Mouse (Mus musculus): ENCODE data around the gene Acot1. TPM values are rescaled to one million over a fixed set of nuclear protein-coding genes. Genes with fewer than 3 reads are reported as not detected.
"Not testable (repeated sequence)": the region's sequence is repeated elsewhere in the genome, so short reads cannot be mapped to it uniquely, and the experiment has no call there.

Acot1 gene
- polyA plus RNA-seq, 1 experiment = 2.7 TPM

- Histone ChIP-seq H3K4me3 (ENCODE audit: low read depth, low read length) (peak within 1 kb of the TSS; percentile 65), H3K4me1 (ENCODE audit: control insufficient read depth, insufficient read depth, insufficient read length, low read length) (peaks cover 1% of the 10 kb centered on the region; the same call in 1 of the 2 replicates), H3K36me3 (ENCODE audit: control insufficient read depth, insufficient read depth, low read length) (no peaks in the 10 kb centered on the region), H3K27me3 (ENCODE audit: control insufficient read depth, insufficient read depth, low read length) (no peaks in the 10 kb centered on the region), H3K27ac (ENCODE audit: insufficient read depth, low read depth, low read length) (peak within 1 kb of the TSS; percentile 68)
- TF ChIP-seq CTCF (IDR thresholded peaks at IDR 0.05; ENCODE audit: extremely low read depth, insufficient read length, insufficient replicate concordance, low read depth, low read length) = peak; percentile 48; the same call in 1 of the 2 replicates
- TF ChIP-seq POLR2A (IDR thresholded peaks at IDR 0.05; ENCODE audit: low read depth, low read length) = peak; percentile 55; the same call in 1 of the 2 replicates
- under 1% methylated on average over 80 of the region's 80 CpGs for WGBS
Measured at GRCm38 (mm10) chr12:83987583-83988441, 21.5 kb upstream of the Acot1 start, which contains the start of gene Acot2. Acot2 (plus strand) TSS chr12:83987861.

GRCm38 (mm10) chr12:83988483-83988882 lies 20.8 kb upstream of the Acot1 start:
- Histone ChIP-seq H3K4me3 (ENCODE audit: low read depth, low read length) (peak overlapping the region; percentile 65), H3K36me3 (ENCODE audit: control insufficient read depth, insufficient read depth, low read length) (0 out of 2 replicates have a peak, but pooled peaks cover 2% of the 10 kb centered on the region), H3K27ac (ENCODE audit: insufficient read depth, low read depth, low read length) (no peak overlapping the region), H3K27me3 (ENCODE audit: control insufficient read depth, insufficient read depth, low read length) (no peaks in the 10 kb centered on the region), H3K4me1 (ENCODE audit: control insufficient read depth, insufficient read depth, insufficient read length, low read length) (no peaks in the 10 kb centered on the region)
- TF ChIP-seq CTCF (IDR thresholded peaks at IDR 0.05; ENCODE audit: extremely low read depth, insufficient read length, insufficient replicate concordance, low read depth, low read length) (no peak), POLR2A (IDR thresholded peaks at IDR 0.05; ENCODE audit: low read depth, low read length) (no peak)
- 52% methylated on average over 4 of the region's 4 CpGs for WGBS

GRCm38 (mm10) chr12:83989378-83989777 lies 19.9 kb upstream of the Acot1 start:
- Histone ChIP-seq H3K4me3 (ENCODE audit: low read depth, low read length) (no peak overlapping the region), H3K27me3 (ENCODE audit: control insufficient read depth, insufficient read depth, low read length) (no peaks in the 10 kb centered on the region), H3K27ac (ENCODE audit: insufficient read depth, low read depth, low read length) (no peak overlapping the region), H3K4me1 (ENCODE audit: control insufficient read depth, insufficient read depth, insufficient read length, low read length) (no peaks in the 10 kb centered on the region), H3K36me3 (ENCODE audit: control insufficient read depth, insufficient read depth, low read length) (0 out of 2 replicates have a peak, but pooled peaks cover 2% of the 10 kb centered on the region)
- 95% methylated on average over 4 of the region's 4 CpGs for WGBS
- TF ChIP-seq POLR2A (IDR thresholded peaks at IDR 0.05; ENCODE audit: low read depth, low read length) = no peak
- no peak for TF ChIP-seq CTCF (IDR thresholded peaks at IDR 0.05; ENCODE audit: extremely low read depth, insufficient read length, insufficient replicate concordance, low read depth, low read length)

- TF ChIP-seq CTCF (IDR thresholded peaks at IDR 0.05; ENCODE audit: extremely low read depth, insufficient read length, insufficient replicate concordance, low read depth, low read length) (no peak), POLR2A (IDR thresholded peaks at IDR 0.05; ENCODE audit: low read depth, low read length) (no peak)
- 69% methylated on average over 2 of the region's 2 CpGs for WGBS
- Histone ChIP-seq H3K36me3 (ENCODE audit: control insufficient read depth, insufficient read depth, low read length) (0 out of 2 replicates have a peak, but pooled peaks cover 2% of the 10 kb centered on the region), H3K4me3 (ENCODE audit: low read depth, low read length) (no peak overlapping the region), H3K27ac (ENCODE audit: insufficient read depth, low read depth, low read length) (no peak overlapping the region), H3K4me1 (ENCODE audit: control insufficient read depth, insufficient read depth, insufficient read length, low read length) (peaks cover 6% of the 10 kb centered on the region; the same call in 1 of the 2 replicates), H3K27me3 (ENCODE audit: control insufficient read depth, insufficient read depth, low read length) (no peaks in the 10 kb centered on the region)
Measured at GRCm38 (mm10) chr12:83997221-83997620, 12.1 kb upstream of the Acot1 start.

DNA sequence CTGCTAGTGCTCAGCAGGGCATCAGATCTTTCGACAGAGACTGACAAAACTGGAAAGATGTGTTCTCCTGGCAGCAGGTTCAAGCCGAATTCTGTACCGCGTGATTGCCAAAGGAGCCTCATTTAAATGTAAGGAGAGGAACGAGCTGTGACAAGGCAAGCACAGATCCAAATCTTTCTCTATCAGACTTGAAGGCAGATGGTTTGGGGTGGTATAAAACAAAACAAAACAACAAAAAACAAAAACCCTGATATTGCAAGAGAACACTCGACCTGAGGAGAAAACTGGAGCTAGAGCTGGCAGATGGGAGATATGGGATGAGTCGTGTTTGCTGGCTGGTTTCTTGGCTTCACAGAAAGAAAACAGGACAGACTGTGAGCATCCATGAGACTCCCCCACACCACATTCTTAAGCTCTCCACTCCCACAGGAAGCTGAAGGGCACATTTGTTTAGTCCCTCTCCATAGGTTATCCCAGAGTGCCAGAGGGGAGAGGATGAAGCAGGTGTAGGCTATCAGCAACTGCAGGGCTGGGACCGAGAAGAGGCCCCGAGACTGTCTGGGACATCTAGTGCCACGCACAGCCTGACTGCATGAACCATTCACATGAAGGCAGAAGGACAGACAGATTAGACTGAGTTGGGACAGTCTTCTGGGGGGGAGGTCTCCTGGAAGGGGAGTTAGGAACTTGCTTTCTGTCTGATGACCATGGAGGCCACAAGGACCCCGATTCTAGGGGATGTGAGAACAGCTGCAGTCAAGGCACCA lies 10.8 kb upstream of the Acot1 start:
- Histone ChIP-seq H3K4me3 (ENCODE audit: low read depth, low read length) (no peak overlapping the region), H3K27me3 (ENCODE audit: control insufficient read depth, insufficient read depth, low read length) (no peaks in the 10 kb centered on the region), H3K36me3 (ENCODE audit: control insufficient read depth, insufficient read depth, low read length) (no peaks in the 10 kb centered on the region), H3K27ac (ENCODE audit: insufficient read depth, low read depth, low read length) (no peak overlapping the region), H3K4me1 (ENCODE audit: control insufficient read depth, insufficient read depth, insufficient read length, low read length) (peaks cover 6% of the 10 kb centered on the region; the same call in 1 of the 2 replicates)
- WGBS = 34% methylated on average over 11 of the region's 11 CpGs
- no peak for TF ChIP-seq CTCF (IDR thresholded peaks at IDR 0.05; ENCODE audit: extremely low read depth, insufficient read length, insufficient replicate concordance, low read depth, low read length)
- TF ChIP-seq POLR2A (IDR thresholded peaks at IDR 0.05; ENCODE audit: low read depth, low read length) = no peak

DNA sequence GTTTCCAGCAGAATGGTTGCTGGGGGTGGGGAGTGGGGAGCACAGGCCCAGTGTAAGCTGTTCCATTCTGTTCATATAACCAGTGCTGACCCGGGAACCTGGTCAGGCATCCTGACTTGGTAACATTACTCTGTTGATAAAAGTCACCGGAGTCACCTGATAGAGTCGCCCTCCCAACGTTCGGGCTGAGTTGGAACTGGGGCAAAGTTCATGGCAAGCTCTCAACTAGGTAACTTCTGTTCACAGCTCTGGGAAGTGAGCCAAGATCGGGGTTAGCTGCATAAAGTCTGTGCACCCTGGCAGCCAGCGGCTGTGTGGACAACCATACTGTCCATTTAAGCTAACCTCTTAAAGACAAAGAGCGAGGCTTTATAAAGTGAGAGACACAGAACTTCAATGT lies 10.1 kb upstream of the Acot1 start:
- H3K36me3 ChIP-seq (ENCODE audit: control insufficient read depth, insufficient read depth, low read length); H3K4me1 ChIP-seq (ENCODE audit: control insufficient read depth, insufficient read depth, insufficient read length, low read length); H3K27ac ChIP-seq (ENCODE audit: insufficient read depth, low read depth, low read length); H3K27me3 ChIP-seq (ENCODE audit: control insufficient read depth, insufficient read depth, low read length); H3K4me3 ChIP-seq (ENCODE audit: low read depth, low read length): not testable (repeated sequence)
- 10% methylated on average over 8 of the region's 8 CpGs for WGBS

DNA sequence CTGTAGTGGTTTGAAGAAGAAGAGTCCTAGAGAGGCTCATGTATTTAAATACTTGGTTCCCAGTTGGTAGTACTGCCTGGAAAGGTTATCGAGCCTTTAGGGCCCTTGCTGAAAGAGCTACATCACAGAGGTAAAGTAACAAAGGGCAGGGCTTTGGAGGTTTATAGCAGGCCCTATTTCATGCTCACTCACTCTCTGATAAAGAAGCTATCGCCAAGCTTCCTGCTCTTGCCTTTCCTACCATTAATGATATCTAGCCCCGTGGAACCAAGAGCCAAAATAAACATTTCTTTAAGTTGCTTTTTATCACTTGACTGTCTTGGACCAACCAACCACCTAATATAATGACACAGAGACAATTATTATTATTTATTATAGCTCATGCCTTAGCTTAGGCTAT lies 8.9 kb upstream of the Acot1 start:
- Histone ChIP-seq H3K27ac (ENCODE audit: insufficient read depth, low read depth, low read length) (no peak overlapping the region), H3K27me3 (ENCODE audit: control insufficient read depth, insufficient read depth, low read length) (no peaks in the 10 kb centered on the region), H3K36me3 (ENCODE audit: control insufficient read depth, insufficient read depth, low read length) (no peaks in the 10 kb centered on the region), H3K4me1 (ENCODE audit: control insufficient read depth, insufficient read depth, insufficient read length, low read length) (peaks cover 6% of the 10 kb centered on the region; the same call in 1 of the 2 replicates), H3K4me3 (ENCODE audit: low read depth, low read length) (no peak overlapping the region)
- TF ChIP-seq CTCF (IDR thresholded peaks at IDR 0.05; ENCODE audit: extremely low read depth, insufficient read length, insufficient replicate concordance, low read depth, low read length) = no peak
- no peak for TF ChIP-seq POLR2A (IDR thresholded peaks at IDR 0.05; ENCODE audit: low read depth, low read length)
- 21% methylated on average over 3 of the region's 3 CpGs for WGBS
